Mouse (Mus musculus) liver, adult (tissue): ENCODE results near the gene Ttc13.

Source experiments
- GATA4 ChIP-seq: IDR thresholded peaks from 2 replicates; pipeline ENCODE4 v1.6.1; 2014; ENCODE audit warnings: mild to moderate bottlenecking, low read length; ENCODE audit not compliant: insufficient replicate concordance

Ttc13 gene

GRCm38 (mm10) chr8:124643540-124644339 lies 78.0 kb downstream of the Ttc13 start:
- no peak for TF ChIP-seq GATA4

- TF ChIP-seq GATA4, result no peak
These were observed 80.2 kb downstream of the Ttc13 start for GRCm38 (mm10) chr8:124641599-124641998.

- TF ChIP-seq GATA4, result no peak
These were observed 86.6 kb downstream of the Ttc13 start for GRCm38 (mm10) chr8:124635247-124635502.

GRCm38 (mm10) chr8:124634411-124635246 lies 87.2 kb downstream of the Ttc13 start:
- TF ChIP-seq GATA4, result no peak

- TF ChIP-seq GATA4, result no peak
These were observed 88.6 kb downstream of the Ttc13 start for GRCm38 (mm10) chr8:124633001-124633703.

- no peak for TF ChIP-seq GATA4
These were observed 89.8 kb downstream of the Ttc13 start for GRCm38 (mm10) chr8:124631966-124632365.

- TF ChIP-seq GATA4, result no peak
These were observed 90.9 kb downstream of the Ttc13 start for GRCm38 (mm10) chr8:124630891-124631290.

GRCm38 (mm10) chr8:124630489-124630888 lies 91.3 kb downstream of the Ttc13 start:
- TF ChIP-seq GATA4, result no peak

- TF ChIP-seq GATA4, result no peak
These were observed 95.5 kb downstream of the Ttc13 start for GRCm38 (mm10) chr8:124626251-124626650.
